Mouse (Mus musculus) T-cell, adult 2 months (primary cell): ENCODE measurements around the gene Tigar.

Experiments
- DNase-seq: peaks from one replicate; pipeline ENCODE4 v3.0.0; 2022; ENCODE audit warnings: low spot score

Tigar gene

DNA sequence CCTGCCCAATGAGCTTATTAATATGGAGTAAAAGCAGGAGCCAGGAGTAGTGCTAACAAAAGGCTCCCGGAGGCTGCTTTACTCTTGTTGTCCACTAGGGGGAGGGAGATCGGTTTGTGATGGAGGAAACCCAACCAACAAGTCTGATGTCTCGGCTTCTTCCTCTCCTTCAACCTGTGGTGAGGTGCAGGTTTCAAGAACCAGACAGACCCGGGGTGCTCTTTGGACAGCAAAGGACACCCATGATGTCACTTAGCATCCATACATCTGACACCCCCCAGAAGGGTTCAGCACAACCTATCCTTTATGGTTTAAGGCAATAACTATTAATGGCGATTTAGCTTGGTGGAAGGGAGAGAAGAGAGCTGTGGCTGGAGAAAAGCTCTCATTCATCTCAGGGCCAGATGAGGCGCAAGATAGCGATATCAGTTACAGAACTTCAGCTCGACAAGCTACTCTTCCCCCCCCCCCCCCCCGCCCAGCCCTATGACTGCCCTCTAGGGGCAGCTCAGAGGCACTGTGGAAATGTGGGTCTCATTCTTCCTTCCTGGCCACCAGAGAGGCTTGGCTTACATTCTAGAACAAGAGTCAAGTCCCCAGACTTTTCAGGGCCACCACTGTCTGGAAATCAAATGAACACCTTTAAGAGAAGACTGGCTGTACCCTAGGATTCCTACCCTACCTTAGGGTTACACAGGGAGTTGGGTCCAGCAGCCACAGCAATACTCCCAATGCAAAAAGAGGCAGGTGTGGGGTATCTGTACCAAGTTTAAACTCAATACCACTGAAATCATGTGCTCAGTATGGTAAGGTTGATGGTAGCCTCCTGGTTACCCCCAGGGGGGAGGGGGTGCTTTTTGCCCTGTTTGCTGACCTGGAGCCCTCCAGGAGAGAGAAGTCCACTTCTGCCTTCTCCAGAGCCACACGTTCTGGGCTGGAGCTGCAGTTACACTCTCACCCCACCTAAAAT lies 33.1 kb upstream of the Tigar start:
- peak; percentile 68 for DNase-seq

DNA sequence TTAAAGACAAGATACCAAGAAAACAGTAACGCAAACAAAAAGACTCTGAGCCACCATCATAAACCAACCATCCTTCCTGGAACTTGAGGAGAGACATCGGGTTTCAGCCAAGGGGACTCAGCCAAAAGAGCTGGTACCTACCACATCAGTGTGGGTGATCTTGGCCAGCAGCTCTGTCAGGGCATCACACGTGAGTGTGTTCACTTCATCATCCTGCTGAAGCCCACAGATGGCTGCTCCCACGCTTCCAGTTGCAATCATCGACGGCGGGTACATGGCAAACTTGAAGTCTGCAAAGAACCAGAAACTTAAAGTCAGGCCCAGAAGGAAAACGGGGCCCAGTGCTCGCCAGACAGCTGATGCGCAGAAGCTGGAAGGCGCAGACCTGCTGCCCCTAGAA lies 29.6 kb upstream of the Tigar start:
- DNase-seq, result no peak

DNA sequence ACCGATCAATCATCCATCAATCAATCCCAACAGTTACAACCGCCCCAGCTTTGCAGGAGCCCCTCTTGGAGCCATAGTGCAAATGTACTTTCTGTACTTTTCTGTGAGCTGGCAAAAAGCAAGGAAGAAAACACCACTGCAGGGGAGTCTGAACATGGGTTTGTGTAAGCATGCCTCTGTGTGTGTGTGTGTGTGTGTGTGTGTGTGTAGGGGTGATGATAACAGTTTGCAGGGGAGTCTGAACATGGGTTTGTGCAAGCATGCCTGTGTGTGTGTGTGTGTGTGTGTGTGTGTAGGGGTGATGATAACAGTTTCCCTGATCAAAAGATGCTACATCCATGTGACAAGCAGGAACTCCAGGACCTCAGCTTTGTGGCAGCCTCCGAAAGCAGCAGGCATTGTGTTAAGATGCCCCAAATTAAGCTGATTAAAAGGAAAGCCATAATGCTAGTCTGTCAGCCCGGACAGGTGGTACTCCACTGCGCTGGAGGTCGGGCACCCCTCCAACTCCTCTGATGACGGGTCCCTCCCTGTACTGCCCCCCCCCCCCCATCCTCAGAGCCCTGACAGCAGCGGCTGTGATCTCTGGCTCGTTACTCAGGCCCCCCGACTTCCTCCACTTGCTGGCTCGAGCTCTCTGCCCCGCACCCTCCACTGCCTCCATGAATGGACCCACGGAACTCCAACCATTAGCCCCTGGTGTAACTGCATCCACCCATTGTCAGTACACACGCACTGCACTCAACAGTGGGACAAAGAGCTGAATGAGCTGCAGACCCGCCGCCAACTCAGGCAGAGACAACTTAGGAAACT lies 24.3 kb upstream of the Tigar start:
- DNase-seq, result no peak

DNA sequence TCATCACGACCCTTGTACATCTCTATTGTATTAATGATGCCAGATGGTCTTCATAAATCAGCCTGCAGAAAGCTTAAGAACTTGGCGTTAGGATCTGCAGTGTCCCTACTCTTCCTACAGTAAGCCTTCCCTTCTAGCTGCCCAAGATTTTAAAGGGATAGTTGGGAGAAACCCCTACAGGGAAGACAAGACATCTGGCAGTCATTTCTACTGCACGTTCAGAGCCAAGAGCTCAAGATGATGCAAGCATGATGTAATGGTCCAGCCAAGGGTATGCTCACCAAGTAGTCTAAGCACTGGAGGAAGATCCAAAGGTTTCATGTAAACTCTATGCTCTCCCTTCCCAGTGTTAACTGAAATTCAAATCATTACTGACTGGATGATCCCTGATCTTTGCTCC lies 23.4 kb upstream of the Tigar start:
- DNase-seq, result no peak

DNA sequence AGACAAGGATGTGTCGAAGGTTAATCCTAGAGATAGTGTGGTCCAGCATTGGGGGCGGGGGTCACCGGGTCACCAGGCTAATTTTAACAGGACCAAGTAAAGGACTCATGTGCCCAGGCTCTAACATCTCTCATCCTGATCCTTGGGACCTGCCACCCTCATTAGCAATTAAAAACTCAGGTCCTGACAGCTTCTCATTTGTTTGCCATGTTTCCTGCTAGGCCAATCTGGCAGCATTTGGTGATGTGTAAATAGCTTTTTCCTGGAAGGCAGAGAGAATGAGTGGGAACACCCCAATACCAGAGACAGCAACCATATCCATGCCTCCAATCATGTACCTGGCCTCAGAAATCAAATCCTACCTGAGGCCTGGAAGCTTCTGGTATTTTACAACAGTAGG lies 22.6 kb upstream of the Tigar start:
- DNase-seq, result no peak

DNA sequence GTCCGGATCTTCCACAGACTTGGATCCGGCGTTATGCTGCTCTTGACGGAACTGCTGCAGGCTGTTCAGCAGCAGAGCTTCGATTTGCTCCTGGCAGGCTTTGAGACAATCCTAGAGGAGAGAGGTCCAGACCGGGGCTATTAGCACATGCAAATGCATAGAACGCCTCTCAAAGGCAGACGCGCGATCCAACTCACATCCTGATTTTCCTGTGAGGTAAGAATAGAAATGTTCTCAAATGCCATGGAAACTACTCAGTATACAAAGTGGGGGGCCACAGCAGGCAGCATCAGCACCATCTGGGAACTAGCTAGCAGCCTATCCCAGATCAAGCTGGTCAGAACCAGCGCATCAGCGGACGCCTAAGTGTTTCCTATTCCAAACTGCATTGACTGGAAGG lies 21.0 kb upstream of the Tigar start:
- DNase-seq, result no peak

DNA sequence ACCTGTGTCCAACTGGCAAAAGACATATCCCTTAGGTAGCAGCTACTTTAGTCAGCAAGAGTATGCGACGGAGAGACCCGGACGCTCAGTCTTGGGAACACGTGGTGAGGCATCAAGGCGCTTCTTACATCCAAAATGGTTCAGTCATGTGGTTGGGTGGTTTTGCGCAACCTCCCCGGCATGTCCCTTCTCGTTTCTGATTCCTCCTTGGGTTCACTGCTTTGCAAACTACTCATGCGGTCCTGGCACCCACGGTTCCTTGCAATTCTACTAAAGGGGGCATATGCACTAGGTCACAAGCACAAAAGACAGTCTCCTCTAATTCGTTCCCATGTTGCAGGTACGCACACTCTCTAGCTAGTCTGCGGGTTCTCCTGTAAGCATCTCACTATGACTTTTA lies 20.3 kb upstream of the Tigar start:
- DNase-seq, result no peak

DNA sequence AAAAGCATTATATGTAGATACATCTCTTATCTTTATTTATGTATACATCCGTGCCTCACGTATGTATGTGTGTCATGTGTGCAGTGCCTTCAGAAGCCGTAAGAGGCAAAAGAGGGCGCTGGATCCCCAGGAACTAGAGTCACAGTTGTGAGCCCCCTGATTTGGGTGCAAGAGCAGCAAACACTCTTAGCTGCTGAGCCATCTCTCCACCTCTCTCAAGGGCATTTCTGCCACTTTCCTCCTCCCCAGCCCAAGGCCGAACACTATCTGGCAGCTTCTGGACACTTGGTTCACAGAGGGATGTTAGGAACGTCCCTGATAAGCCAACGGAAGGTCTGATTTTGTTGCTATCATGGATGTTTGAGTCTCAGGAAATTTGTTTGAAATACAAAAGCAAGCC lies 14.1 kb upstream of the Tigar start:
- DNase-seq, result no peak

DNA sequence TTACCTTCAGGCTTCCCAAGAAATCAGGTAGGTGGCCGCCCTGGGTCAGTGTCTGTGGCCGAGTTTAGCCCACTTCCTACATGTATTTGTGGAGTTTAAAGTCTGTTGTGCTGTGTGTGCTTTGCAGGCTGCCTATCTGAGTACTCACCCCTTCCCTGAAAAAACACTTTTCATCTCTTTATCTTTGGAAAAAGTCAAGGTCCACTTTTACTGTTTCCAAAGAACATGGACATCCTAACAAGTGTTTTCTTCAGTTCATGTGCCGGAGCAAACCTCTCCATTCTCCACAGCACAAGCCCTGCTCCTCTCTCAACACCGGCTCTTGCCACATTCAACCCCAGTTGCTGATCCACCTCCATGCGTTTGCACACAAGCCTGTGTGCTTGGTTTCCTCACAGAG lies 13.6 kb upstream of the Tigar start:
- no peak for DNase-seq

DNA sequence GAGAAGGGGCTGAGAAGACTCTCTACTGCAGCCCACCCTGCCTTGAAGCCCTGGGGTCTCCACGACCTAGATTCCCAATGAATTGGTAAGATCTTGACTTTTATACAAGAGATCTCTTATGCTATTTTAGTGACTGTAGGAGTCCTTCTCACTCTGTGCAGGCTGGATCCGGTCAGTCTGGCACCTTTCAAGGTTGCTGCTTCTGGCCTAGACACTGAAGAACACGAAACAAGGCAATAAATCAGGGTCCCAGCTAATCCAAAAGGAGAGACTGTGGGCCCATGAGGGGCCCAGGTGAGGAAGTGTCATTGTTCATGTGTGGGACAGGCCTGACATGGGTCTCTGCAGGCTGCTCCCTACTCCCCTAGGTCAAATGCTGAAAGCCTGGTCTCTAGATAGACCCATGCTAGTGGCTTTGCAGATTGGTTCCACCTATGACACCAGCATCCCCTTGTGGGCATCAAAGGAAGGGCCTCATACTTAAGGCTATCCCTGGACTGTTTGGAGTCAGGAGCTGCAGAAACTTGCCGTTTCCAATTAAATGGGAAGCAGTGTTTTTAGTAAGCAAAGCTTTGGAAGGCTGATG lies 13.0 kb upstream of the Tigar start:
- no peak for DNase-seq

DNA sequence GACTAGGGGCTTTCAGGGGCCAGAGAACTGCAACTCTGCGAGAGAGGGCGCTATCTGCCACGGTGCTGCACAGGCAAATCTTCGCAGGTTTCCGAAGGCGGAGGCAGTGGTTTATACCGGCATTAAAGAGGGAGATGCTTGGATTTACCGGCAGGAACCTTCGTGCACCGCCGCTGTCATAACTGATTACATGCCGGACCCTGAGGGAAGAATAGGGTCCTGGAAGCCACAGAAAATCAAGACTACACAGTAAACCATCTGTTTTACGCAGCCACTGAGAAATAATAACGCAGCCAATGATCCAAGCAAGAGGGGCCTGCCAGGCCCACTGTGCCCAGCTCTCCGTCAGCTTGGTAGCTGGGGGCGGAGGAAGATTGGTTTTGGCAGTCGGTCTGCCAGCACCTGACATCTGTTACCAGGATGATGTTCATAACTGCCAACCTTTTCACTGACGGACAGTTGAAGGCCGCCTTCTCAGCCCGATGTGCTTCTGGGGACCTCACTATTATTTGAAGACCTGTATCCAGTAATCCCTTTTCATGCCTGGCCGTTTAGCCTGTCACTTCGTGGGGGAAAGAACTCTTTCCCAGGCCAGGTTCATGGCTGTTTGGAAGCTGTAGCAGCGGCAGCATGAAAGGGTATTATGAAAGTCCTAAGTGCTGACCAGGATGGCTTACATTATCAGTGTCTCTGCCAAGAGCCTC lies 5.5 kb upstream of the Tigar start:
- no peak for DNase-seq

DNA sequence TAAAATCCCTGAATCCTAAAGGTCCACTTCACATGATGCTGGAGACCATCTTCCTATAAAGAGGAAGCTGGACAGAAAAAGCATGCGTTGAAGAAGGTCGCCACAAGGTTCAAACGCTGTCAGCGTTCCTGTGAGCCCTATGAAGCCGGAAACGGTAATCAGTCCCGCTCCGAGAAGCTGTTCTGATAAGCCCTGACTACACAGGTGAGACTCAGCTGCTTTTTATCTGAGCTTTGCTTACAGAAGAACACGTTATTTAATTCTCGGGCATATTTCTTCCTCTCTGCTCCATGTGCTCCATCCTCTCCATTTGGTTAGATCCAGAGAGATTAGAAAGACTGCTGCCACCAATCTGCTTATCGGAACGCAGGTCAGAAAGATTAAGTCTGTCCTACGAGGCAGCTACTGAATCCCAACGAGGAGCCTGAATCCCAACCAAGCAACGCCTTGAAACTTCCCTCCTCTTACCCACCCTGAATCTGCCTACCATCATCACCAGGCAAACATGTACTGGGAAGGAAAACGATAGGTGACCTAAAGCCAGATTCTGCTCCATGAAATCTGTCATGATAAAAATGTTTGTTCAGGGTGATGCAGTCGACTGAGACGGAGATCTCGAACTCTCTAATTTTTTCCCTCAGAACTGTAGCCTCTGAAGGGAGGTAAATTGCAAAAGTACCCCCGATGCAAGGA lies 843 bp downstream of the Tigar start:
- peak; percentile 16 for DNase-seq

DNA sequence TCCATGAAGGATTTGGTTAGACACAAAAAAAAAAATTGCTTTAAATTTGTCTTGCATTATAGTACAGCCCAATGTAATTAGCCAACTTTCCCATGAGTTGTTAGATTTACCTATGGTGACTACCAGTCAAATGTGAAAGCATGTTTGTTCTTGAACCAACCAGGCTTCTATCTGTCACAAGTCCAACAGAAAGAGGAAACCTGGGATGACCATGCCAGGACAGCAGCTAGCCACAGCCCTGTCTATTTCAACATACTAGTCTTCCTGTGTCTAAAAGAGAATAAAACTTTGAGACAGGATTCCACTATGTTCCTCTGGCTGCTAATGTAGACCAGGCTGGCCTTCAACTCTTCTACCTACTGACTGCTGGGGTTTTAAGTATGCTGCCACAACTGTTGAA lies 1.9 kb downstream of the Tigar start:
- DNase-seq, result no peak

DNA sequence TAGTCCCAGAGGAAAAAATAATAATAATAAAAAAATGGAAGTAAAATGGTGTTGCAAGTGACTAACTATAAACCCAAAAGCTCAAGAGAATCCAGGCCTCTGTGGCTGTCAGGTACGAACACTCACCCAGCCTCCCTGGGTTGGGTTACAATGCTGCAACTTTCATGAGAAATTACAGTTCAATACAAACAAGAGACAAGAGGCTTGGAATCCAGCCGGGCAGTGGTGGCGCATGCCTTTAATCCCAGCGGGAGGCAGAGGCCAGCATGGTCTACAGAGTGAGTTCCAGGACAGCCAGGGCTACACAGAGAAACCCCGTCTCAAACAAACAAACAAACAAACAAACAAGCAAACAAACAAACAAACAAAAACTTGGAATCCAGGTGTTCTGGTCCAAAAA lies 2.6 kb downstream of the Tigar start:
- no peak for DNase-seq

DNA sequence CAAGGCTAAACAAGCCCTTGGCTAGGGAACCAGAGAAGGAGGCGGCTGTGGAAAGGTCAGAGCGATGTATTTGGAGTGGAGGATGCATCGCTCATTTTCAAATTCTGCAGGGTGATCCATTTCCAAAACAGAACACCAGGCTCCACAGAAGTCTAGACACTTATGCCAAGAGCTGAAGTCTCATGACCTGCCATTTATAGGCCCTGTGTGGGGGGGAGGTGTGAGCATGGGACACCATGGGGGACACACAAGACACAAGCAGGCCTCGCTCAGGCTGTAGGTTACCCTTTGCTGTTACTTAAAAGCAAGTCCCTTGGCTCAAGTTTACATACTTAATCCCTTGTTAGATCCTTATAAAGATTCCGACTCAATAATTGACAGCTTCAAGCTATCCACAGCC lies 3.2 kb downstream of the Tigar start:
- no peak for DNase-seq

DNA sequence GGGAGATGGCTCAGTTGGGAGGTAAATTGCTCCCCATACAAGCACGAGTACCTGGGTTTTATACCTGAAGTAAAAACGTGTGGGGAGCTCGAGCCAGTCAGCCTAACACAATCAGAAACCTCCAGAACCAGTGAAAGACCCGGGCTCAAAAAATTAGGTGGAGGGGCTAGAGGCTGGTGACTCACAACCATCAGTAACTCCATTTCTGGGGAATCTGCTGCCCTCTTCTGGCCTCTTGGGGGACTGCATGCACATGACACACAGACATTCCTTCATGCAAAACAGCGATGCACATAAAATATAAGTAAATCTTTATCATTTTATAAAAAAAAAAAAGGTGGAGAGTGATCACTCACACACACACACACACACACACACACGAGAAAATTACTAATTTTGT lies 4.2 kb downstream of the Tigar start:
- peak; percentile 31 for DNase-seq

DNA sequence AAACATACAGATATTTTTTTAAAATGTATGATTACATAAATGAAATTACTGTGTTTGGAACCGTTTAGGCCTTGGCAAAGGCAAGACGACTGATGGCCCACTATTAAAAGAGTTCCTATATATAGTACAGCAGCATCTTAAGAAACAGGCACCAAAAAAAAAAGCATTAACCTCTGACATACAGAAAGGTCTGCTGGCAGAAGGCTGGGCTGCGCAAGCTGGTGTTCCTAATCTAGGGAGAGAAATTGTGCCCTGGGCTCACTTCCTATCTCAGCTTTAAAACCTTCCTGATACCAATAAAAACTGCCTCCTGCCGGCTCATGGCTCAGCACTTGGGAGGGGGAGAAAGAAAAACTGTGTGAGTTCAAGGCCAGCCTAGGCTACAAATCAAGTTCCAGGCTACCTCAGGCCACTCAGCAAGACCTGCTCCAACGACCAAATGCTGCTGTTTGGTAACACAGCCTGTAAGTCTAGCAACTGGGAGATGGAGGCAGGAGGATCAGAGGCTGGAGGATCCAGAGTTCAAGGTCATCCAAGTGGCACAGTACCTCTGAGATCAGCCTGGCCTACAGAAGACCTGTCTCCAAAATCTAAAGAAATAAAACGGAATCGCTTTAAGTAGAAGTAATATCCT lies 4.8 kb downstream of the Tigar start:
- no peak for DNase-seq

DNA sequence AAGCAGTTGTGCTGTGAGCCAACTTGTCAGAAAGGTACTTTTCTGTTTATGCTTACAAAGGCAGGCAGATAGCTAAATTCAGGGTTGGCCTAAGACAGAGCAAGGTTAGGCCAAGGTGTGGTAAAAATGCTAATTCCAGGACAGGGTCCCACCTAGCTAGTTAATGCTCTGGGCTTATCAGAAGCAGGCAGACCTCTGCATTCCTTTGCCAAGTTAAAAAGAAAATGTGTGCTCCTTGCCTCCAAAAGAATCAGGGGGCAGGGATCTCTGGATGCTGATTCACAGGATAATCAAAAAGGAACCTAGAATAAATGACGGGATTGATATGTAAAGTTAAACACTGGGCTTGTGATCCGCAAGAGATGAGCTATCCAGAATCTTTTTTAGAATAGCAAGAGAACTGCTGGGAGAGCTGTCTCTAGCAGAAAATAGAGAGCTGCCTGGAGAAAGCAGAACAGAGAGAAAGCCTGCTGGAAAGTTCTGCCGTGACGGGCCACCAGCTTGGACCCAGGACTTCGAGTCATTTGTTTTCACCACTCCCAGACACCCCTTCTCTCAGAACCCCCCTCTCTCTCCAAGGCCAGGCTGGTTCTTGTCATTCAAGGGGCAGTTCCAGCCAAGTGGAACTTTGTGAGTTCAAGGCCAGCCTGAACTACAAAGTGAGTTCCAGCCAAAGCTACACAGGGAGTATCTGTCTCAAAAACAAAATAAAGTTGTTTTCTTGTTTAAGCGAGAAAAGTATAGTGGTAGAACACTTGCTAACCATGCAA lies 5.7 kb downstream of the Tigar start:
- no peak for DNase-seq

DNA sequence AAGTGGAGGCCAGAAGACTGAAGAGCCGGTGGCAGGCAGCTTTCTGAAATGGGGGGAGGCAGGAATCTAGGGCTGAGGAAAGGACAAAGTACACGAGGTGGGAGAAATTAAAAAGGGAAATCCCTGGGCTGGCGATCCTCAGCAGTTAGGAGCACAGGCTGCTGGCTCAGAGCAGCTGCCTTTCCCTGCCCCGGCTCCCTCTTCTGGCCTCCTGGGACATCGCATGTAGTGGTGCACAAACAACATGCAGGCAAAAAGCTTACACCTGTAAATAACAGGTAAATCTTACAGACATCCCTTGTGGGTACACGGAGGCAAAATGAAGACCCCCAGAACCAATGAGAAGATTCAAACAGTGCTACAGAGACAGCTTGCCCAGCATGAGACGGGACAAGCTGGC lies 14.8 kb downstream of the Tigar start:
- DNase-seq, result no peak

DNA sequence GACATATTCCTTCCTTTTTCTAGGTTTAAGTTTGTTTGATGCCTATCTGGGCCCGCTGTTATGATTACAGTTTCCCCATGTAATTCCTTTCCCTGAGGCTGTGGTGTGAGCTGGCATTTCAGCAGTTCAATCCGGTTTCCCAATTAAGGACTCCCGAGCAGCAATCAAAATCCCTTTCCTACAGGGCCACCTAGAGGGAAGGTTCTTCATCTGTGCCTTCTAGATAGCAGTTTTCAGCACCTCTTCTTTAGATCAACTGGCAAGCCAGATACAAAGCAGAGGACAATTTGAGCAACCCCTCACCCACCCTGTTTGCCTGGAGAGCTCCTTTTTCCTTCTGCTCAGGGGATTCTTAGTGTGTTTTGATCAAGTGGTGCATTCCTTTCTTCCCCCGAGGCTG lies 22.6 kb downstream of the Tigar start:
- DNase-seq, result peak; percentile 29
